Mouse (Mus musculus) naive thymus-derived CD4-positive, alpha-beta T cell, adult 2 months (primary cell): ENCODE measurements around the gene Cdca4.

Experiments
- DNase-seq: peaks from one replicate; pipeline ENCODE4 v3.0.0-alpha.2; 2011; ENCODE audit warnings: low read depth

The Cdca4 gene

DNA sequence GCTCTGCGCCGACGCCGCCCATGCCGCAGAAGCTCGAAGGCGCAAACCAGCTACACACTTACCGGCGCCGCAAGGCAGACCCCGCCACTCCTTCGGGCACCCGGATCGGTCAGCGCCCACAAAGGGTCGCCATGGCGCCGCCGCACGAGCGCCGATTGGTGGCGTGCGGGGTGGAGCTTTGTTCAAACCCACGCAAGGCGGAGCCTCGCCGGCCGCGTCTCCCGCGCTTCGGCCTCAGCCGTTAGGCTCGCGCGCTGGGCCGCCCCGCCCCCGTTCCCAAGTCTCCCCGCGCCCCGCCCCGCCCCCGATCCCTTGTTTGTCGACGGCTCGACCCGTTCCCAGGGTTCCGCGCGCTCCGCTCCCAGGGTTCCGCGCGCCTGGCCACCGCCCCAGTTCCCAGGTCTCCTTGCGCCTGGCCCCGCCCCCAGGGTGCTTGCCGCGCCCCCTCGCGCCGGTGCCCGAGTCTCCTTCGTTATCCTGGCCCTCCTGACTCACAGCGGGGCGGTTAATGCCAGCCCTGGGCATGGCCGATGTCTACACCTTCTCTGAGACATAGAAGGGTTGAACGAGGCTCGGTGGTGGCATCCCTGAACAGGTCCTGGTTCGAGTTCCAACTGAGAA, at the start of gene Cdca4:
Gene Cdca4 (minus strand): TSS at position 180 of the 621 bp plus-strand sequence.
- peak; percentile 98 for DNase-seq

GRCm38 (mm10) chr12:112877607-112878020, 48.4 kb upstream of the Cdca4 start:
- DNase-seq, result peak; percentile 58

DNA sequence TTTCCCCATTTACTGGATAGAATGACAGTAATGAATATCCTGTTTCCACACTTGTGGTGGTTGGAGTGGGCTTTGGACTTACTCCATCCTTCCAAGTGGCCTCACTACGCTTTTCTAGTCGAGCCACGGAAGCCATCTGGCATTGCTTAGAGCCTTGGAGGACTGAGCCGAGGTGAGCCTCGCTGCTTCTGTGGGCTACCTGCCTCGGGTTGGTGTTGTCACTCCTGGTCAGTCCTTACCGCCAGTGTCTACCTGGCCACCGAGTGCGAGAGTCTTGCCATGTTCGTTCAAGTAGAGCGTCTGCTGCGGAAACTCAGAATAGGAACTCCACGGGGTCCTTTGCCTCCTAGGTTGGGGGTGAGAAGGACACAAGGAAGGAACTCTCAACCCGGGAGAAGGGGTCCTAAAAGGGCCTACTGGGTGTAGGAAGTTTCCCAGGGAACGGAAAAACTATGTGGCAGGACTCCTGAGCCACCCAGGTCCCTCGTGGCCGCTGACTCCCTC, 47.9 kb upstream of the Cdca4 start:
- DNase-seq, result peak; percentile 50

GRCm38 (mm10) chr12:112876332-112877072, 47.3 kb upstream of the Cdca4 start:
- peak; percentile 70 for DNase-seq

GRCm38 (mm10) chr12:112875225-112876013, 46.2 kb upstream of the Cdca4 start:
- DNase-seq, result peak; percentile 90

- peak; percentile 33 for DNase-seq
Measured at GRCm38 (mm10) chr12:112874199-112874598, 45.0 kb upstream of the Cdca4 start.

GRCm38 (mm10) chr12:112873452-112874190, 44.4 kb upstream of the Cdca4 start:
- peak; percentile 91 for DNase-seq

- no peak for DNase-seq
Measured at GRCm38 (mm10) chr12:112872991-112873390, 43.8 kb upstream of the Cdca4 start.

- DNase-seq, result no peak
Measured at GRCm38 (mm10) chr12:112871272-112871671, 42.0 kb upstream of the Cdca4 start.

GRCm38 (mm10) chr12:112870775-112871174, 41.6 kb upstream of the Cdca4 start:
- DNase-seq, result peak; percentile 65

DNA sequence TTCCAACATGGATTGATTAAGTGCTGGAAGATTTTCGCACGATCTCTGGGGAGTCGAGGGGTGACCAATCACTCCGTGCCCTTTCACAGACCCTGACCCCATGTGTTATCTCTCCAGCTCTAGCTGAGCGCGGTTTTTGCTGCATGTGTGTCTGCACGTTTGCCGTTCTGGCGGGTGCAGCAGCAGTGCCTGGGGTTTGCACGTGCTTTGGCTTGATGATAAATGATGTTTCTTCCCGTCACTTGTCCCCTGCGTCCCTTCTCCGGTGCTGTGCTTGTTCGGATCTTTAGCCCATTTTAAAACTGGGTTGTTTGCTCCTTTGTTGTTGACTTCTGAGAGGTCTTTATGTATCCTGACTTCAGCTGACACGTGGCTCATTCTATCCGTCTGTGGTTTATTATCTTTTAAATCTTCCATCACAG, 40.6 kb upstream of the Cdca4 start:
- peak; percentile 66 for DNase-seq

GRCm38 (mm10) chr12:112868178-112869087, 39.2 kb upstream of the Cdca4 start, which contains the start of gene Gpr132:
Gpr132 (minus strand) TSS chr12:112868228.
- peak; percentile 74 for DNase-seq

DNA sequence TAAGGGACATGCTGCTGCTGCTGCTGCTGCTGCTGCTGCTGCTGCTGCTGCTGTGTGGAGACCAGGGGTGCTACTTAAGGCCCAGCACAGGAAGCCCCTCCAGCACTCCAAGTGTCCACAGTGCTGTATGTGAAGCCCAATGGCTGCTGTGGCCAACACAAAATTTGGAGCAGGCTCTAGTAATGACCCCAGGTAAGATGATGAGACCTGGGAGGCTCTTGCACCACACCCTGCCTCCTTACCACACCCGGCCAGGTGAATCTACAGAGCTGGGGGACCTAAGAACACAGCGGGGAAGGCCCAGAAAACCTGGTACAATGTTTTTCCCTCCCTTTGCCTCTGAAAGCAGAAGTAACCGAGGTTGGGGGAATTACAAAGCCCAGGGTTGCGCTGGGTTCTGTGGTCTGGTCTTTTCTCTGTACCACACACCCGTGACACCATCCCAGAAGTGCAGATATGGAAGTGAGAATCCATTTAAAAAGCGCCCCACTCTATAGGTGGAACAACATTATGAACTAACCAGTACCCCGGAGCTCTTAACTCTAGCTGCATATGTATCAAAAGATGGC, 38.0 kb upstream of the Cdca4 start:
- peak; percentile 34 for DNase-seq

DNA sequence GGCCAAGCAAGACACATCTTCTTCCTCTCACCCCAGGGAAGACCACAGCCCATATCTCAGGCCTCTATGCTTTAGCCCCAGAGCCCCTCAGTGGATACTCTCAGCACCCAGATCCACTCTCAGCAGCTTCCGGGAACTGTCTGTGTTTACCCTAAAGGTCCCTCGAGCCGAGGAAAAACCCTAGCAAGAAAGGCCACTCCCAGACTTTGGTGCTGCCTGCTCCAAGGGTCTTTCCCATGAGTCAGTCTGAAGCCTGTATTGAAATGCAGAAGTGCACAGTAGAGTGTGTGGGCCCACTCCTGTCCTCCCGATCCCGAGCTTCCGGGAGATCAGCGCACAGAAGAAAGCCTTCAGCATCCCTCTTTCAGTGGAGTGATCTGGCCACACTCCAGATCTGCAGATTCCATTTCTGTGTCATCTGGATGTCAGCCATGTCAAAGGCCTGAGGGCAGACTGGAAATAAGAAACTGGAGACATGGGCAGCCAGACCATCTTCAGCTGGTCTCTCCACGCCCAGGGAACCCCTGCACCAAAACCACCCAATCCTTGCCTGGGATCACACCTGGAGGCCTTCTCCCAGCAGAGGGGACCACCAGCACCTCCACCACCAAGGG, 37.4 kb upstream of the Cdca4 start:
- DNase-seq, result no peak

- DNase-seq, result peak; percentile 44
Measured at GRCm38 (mm10) chr12:112864804-112865203, 35.6 kb upstream of the Cdca4 start.

DNA sequence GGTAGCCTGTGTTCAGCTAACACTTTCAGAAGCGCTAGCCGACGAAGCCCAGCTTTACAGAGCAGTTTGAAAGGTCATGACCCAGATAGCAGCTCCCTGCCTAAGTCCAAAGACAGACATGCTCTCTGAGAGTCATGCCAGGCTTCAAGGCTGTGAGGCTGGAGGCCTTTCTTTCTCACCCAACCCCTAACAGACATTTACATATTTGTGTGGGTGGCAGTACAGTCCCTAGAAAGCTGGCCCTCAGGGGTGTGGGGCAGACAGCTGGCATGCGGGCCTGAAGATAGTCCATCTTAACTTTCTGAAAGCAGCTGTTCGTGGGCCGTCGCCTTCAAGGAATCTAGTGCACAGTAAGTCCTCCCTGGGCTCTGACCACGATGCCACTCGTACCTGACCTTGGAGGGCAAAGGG, 32.7 kb upstream of the Cdca4 start:
- DNase-seq, result peak; percentile 51

DNA sequence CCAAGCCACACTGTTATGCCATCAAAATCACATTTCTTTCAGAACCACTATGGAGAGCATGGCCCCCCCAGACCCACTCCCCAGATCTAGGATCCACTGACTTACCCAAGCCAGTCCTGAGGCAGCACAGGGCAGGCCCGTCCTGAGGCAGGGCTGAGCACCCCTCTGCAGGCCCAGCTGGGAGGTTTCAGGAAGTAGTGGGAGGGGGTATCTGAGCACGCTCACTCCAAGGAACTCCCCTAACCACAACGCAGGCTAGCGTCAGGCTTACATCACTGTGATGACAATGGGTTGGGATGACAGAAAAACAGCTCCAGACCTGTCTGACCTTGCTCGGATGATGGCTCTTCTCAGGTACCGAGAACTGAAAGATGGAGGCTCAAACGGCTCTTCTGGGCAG, 31.5 kb upstream of the Cdca4 start:
- DNase-seq, result peak; percentile 94

GRCm38 (mm10) chr12:112859930-112860329, 30.7 kb upstream of the Cdca4 start:
- peak; percentile 92 for DNase-seq

DNA sequence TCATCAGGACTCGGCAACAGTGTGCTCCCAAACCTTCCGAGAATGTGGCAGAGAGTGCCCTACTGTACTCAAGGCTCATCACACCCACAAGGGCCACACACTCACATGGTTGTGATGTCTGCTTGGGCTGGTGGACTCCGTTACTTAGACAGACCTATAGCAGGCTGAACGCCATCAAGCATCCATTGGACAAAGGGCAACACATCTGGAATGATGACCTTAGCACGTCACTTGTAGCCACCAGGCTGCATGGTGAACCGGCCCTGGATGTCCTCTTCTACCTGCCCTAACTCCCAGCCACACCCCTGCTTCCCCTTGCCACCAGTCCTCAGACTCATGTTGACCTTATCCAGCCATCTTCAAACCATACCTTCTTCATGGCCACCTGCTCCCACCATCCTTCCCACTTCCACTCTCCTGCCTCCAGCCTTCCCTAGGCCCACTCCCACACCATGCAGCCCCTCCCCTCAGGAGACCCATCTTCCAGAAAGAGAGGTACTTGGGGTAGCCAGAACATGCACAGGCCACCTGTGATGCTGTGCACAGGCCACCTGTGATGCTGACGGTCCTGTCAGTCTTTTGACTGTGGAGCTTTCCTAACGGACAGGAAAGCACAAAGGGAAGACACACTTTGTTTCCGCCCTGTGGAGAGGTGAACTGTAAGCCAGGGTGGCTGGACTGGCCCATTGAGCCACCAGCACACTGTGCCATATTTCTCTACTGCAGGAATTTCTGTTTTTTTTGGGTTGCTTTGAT, 29.5 kb upstream of the Cdca4 start:
- DNase-seq, result peak; percentile 48
